ENCODE assay signal across 15 mouse cellular contexts in genomic region chr7:101330074-101330840, GRCm38 (mm10). TPM values are rescaled to one million over a fixed set of nuclear protein-coding genes. Genes with fewer than 3 reads are reported as not detected.
A peak's percentile ranks its signal among the peaks of the same experiment; 100 is the strongest.
DNase-seq lines count a peak whose midpoint lies in the region; ATAC-seq and TF ChIP-seq lines count a peak whose summit lies in the region.
"Had no signal": no experiment of that assay in that cellular context is flagged by ENCODE, and none has a peak within 500 bp of the region (broad histone marks: within the 10 kb centered on the region; RNA-seq: fewer than 3 reads in every experiment).

No protein-coding gene starts in this region.

- TF ChIP-seq POLR2A in olfactory bulb, adult 2 months (IDR thresholded peaks at IDR 0.05; ENCODE audit: insufficient read depth, low read depth, low read length) = no peak

- H3K4me2 ChIP-seq in liver, postnatal 0 days (ENCODE audit: low read depth, low read length) = no peak overlapping the region
- no peak overlapping the region for H3K4me2 ChIP-seq in liver, embryonic 11.5 days
- H3K4me2 ChIP-seq: midbrain, embryonic 12.5 days had no signal

- TF ChIP-seq CTCF in liver, postnatal 0 days (IDR thresholded peaks at IDR 0.05; ENCODE audit: low read depth) = no peak
- TF ChIP-seq CTCF in olfactory bulb, adult 2 months (IDR thresholded peaks at IDR 0.05; ENCODE audit: insufficient read depth, low read depth, low read length) = no peak

- H3K36me3 ChIP-seq in liver, postnatal 0 days (replicated peaks; ENCODE audit: insufficient read depth, low read length) = peaks cover 12% of the 10 kb centered on the region
- H3K36me3 ChIP-seq in liver, embryonic 11.5 days (ENCODE audit: control insufficient read depth, insufficient read depth, low read length) = no peaks in the 10 kb centered on the region
- H3K36me3 ChIP-seq: midbrain, embryonic 12.5 days had no signal

- no peak for TF ChIP-seq EP300 in liver, postnatal 0 days (IDR thresholded peaks at IDR 0.05; ENCODE audit: low read depth)

- H3K27me3 ChIP-seq in liver, postnatal 0 days (ENCODE audit: insufficient read depth, low read length) = no peaks in the 10 kb centered on the region
- H3K27me3 ChIP-seq in liver, embryonic 11.5 days (replicated peaks; ENCODE audit: control insufficient read depth, insufficient read depth, low read length) = no peaks in the 10 kb centered on the region
- H3K27me3 ChIP-seq: midbrain, embryonic 12.5 days had no signal

- intact Hi-C loops in gastrocnemius, postnatal 36 days (cut with DNase I) = no loop called here

- DNase-seq in cerebellum, adult 9-11 months = peak; percentile 66
- no peak for DNase-seq in cerebellum, adult 11 months
- DNase-seq in liver, postnatal 0 days = peak; percentile 31
- DNase-seq in liver, embryonic 11.5 days (ENCODE audit: low spot score) = no peak
- DNase-seq in adrenal gland, adult 2 months = peak; percentile 75
- DNase-seq in gastrocnemius, postnatal 36 days = no peak
- DNase-seq in urinary bladder, adult 2 months (ENCODE audit: low spot score) = no peak
- DNase-seq: heart, adult 11 months; heart, postnatal 36 days; kidney, adult 8-10 months; lung, adult 2 months; right cerebral cortex, postnatal 4 days had no signal

- no peaks in the 10 kb centered on the region for H3K9me3 ChIP-seq in liver, postnatal 0 days (ENCODE audit: low read length)
- no peaks in the 10 kb centered on the region for H3K9me3 ChIP-seq in liver, embryonic 11.5 days (ENCODE audit: control insufficient read depth, low read length)
- H3K9me3 ChIP-seq: midbrain, embryonic 12.5 days had no signal

- WGBS in liver, postnatal 0 days (ENCODE audit: insufficient replicate concordance) = 75% methylated on average over 10 of the region's 10 CpGs
- 76% methylated on average over 10 of the region's 10 CpGs for WGBS in liver, embryonic 11.5 days
- WGBS in olfactory bulb, adult 2 months = 55% methylated on average over 10 of the region's 10 CpGs

- peaks cover 22% of the 10 kb centered on the region for H3K4me1 ChIP-seq in liver, postnatal 0 days (ENCODE audit: insufficient read depth)
- H3K4me1 ChIP-seq in liver, embryonic 11.5 days (replicated peaks; ENCODE audit: control insufficient read depth, insufficient read depth, low read length) = peaks cover 14% of the 10 kb centered on the region
- H3K4me1 ChIP-seq in olfactory bulb, adult 2 months (ENCODE audit: control insufficient read depth, insufficient read depth, low read length) = peaks cover 63% of the 10 kb centered on the region

- peak overlapping the region; percentile 97 for H3K27ac ChIP-seq in liver, postnatal 0 days (ENCODE audit: low read depth)
- no peak overlapping the region for H3K27ac ChIP-seq in liver, embryonic 11.5 days (ENCODE audit: low read depth, low read length)
- H3K27ac ChIP-seq in olfactory bulb, adult 2 months (ENCODE audit: insufficient read depth, low read depth, low read length) = peak overlapping the region; percentile 98
- H3K27ac ChIP-seq: midbrain, embryonic 12.5 days had no signal

- H3K4me3 ChIP-seq in liver, postnatal 0 days (ENCODE audit: low read depth, low read length) = no peak overlapping the region
- no peak overlapping the region for H3K4me3 ChIP-seq in liver, embryonic 11.5 days (ENCODE audit: low read depth, low read length)
- peak overlapping the region; percentile 23 for H3K4me3 ChIP-seq in olfactory bulb, adult 2 months (ENCODE audit: insufficient read depth, low read depth, low read length)
- H3K4me3 ChIP-seq: erythroblast, embryonic 14.5 days; midbrain, embryonic 12.5 days had no signal

- no peak for ATAC-seq in liver, postnatal 0 days
- no peak for ATAC-seq in liver, embryonic 11.5 days (replicated peaks; ENCODE audit: low FRiP score)

- no peak overlapping the region for H3K9ac ChIP-seq in liver, postnatal 0 days (replicated peaks)
- H3K9ac ChIP-seq in liver, embryonic 11.5 days (ENCODE audit: low read depth, low read length) = no peak overlapping the region
- H3K9ac ChIP-seq: midbrain, embryonic 12.5 days had no signal

RNA-seq across cellular contexts. Expression of gene Stard10, which starts 13.4 kb away (rescaled TPM):
- polyA plus RNA-seq in liver, postnatal 0 days (2015; fragmentation: Nextera tagmentation; extraction: Ambion mirVana) = 361 and 384 TPM in 2 replicates
- 86.4 and 93.9 TPM in 2 replicates for polyA plus RNA-seq in liver, embryonic 11.5 days (2014; fragmentation: Nextera tagmentation; extraction: Ambion mirVana)
- total RNA-seq in adrenal gland, adult 2 months (2021) = 10 to 100 TPM; 29.9 to 78.1 TPM
- 27.6 and 46.9 TPM in 2 replicates for polyA plus RNA-seq in adrenal gland, adult 2 months (2012; rRNA removed)
- not detected in 2 replicates for polyA plus RNA-seq in olfactory bulb, adult 2 months (2012; ENCODE audit: insufficient read depth, insufficient read length, low replicate concordance, missing spikeins)
- total RNA-seq in gastrocnemius, postnatal 36 days (2021) = 10 to 100 TPM; 39.2 to 44.1 TPM
- polyA plus RNA-seq in urinary bladder, adult 2 months (2012; rRNA removed) = 54.2 and 72.7 TPM in 2 replicates

RNA-seq across cellular contexts. Expression of gene Arap1, which starts 17.6 kb away (rescaled TPM):
- polyA plus RNA-seq in liver, postnatal 0 days (2015; fragmentation: Nextera tagmentation; extraction: Ambion mirVana) = 16.0 and 18.1 TPM in 2 replicates
- polyA plus RNA-seq in liver, embryonic 11.5 days (2014; fragmentation: Nextera tagmentation; extraction: Ambion mirVana) = 33.8 and 33.9 TPM in 2 replicates
- 10 to 100 TPM; 31.2 to 49.8 TPM for total RNA-seq in adrenal gland, adult 2 months (2021)
- polyA plus RNA-seq in adrenal gland, adult 2 months (2012; rRNA removed) = 58.4 and 60.7 TPM in 2 replicates
- polyA plus RNA-seq in olfactory bulb, adult 2 months (2012; ENCODE audit: insufficient read depth, insufficient read length, low replicate concordance, missing spikeins) = not detected in 2 replicates
- total RNA-seq in gastrocnemius, postnatal 36 days (2021) = 10 to 100 TPM; 15.6 to 25.5 TPM
- 110 and 127 TPM in 2 replicates for polyA plus RNA-seq in urinary bladder, adult 2 months (2012; rRNA removed)

RNA-seq across cellular contexts. Expression of gene Atg16l2, which starts 28.2 kb away (rescaled TPM):
- 4.9 and 5.3 TPM in 2 replicates for polyA plus RNA-seq in liver, postnatal 0 days (2015; fragmentation: Nextera tagmentation; extraction: Ambion mirVana)
- 5.7 and 6.4 TPM in 2 replicates for polyA plus RNA-seq in liver, embryonic 11.5 days (2014; fragmentation: Nextera tagmentation; extraction: Ambion mirVana)
- total RNA-seq in adrenal gland, adult 2 months (2021) = 10 to 100 TPM; 17.7 to 22.3 TPM
- 17.5 and 19.5 TPM in 2 replicates for polyA plus RNA-seq in adrenal gland, adult 2 months (2012; rRNA removed)
- not detected in 2 replicates for polyA plus RNA-seq in olfactory bulb, adult 2 months (2012; ENCODE audit: insufficient read depth, insufficient read length, low replicate concordance, missing spikeins)
- total RNA-seq in gastrocnemius, postnatal 36 days (2021) = 1 to 10 TPM; 6.0 to 6.4 TPM
- 24.2 and 31.9 TPM in 2 replicates for polyA plus RNA-seq in urinary bladder, adult 2 months (2012; rRNA removed)

Comparison
In these comparisons a context has a peak if more than half of its experiments do, and no peak if none do; other contexts are left out.
1. DNase-seq: peak in cerebellum, adult 9-11 months (single experiment), liver, postnatal 0 days (single experiment) and adrenal gland, adult 2 months (single experiment); none in cerebellum, adult 11 months (single experiment), liver, embryonic 11.5 days (single experiment), gastrocnemius, postnatal 36 days (0 of 2) and urinary bladder, adult 2 months (single experiment).
2. RNA of gene Stard10, which starts 13.4 kb away (polyA plus RNA-seq): 361 to 384 TPM in liver, postnatal 0 days, 86.4 to 93.9 TPM in liver, embryonic 11.5 days, 54.2 to 72.7 TPM in urinary bladder, adult 2 months and 27.6 to 46.9 TPM in adrenal gland, adult 2 months; not detected in olfactory bulb, adult 2 months; every median in the first group is over 10 times any median in the second.